Mouse (Mus musculus) heart, postnatal 0 days (tissue): ENCODE measurements at regions not wholly inside any gene's neighbourhood (a gene's known extent, or its start where the extent isn't known, plus 50 kb on each side); places are given as distances from the start of the nearest gene placed in this dataset.

Experiments used
- ATAC-seq: fragments of 200-750 bp; cut with Nextera tagmentation; 2 replicates; pipeline ENCODE4 v1.8.0; 2017; ENCODE audit warnings: low read depth, moderate number of reproducible peaks, moderate library complexity; ENCODE audit not compliant: insufficient read depth
- DNase-seq: peaks from one replicate; pipeline ENCODE4 v3.0.0-alpha.2; 2016; ENCODE audit warnings: low spot score
- H3K27ac ChIP-seq: fragments of 300-500 bp; sonication (generic); 2 replicates; pipeline ENCODE4 v1.5.1; 2014; ENCODE audit warnings: low read depth, mild to moderate bottlenecking
- H3K27me3 ChIP-seq: fragments of 300-500 bp; sonication (generic); 2 replicates; pipeline ENCODE4 v1.6.1; 2014; ENCODE audit warnings: low read length, mixed read lengths; ENCODE audit not compliant: control insufficient read depth, insufficient read depth
- H3K36me3 ChIP-seq: fragments of 300-500 bp; sonication (generic); replicated peaks from 2 replicates; pipeline ENCODE4 v1.6.1; 2014; ENCODE audit warnings: low read length, mixed read lengths; ENCODE audit not compliant: control insufficient read depth, insufficient read depth
- H3K4me1 ChIP-seq: fragments of 300-500 bp; sonication (generic); 2 replicates; pipeline ENCODE4 v1.6.1; 2014; ENCODE audit warnings: antibody characterized with exemption; ENCODE audit not compliant: control insufficient read depth, insufficient read depth
- H3K4me2 ChIP-seq: fragments of 300-500 bp; sonication (generic); 2 replicates; pipeline ENCODE4 v1.6.1; 2014; ENCODE audit warnings: low read depth, mild to moderate bottlenecking, low read length, moderate library complexity
- H3K4me3 ChIP-seq: fragments of 300-500 bp; sonication (generic); 2 replicates; pipeline ENCODE4 v1.5.1; 2014; ENCODE audit warnings: low read depth, low read length
- H3K9ac ChIP-seq: fragments of 300-500 bp; sonication (generic); replicated peaks from 2 replicates; pipeline ENCODE4 v1.6.1; 2014; ENCODE audit warnings: low read depth, low read length, mixed read lengths
- H3K9me3 ChIP-seq: fragments of 300-500 bp; sonication (generic); replicated peaks from 2 replicates; pipeline ENCODE4 v1.6.1; 2016; ENCODE audit warnings: low read length; ENCODE audit not compliant: control insufficient read depth
- CTCF ChIP-seq: IDR thresholded peaks from 2 replicates; pipeline ENCODE4 v1.5.1; 2016; ENCODE audit warnings: antibody characterized with exemption, control low read depth, low read depth
- EP300 ChIP-seq: IDR thresholded peaks from 2 replicates; pipeline ENCODE4 v1.6.1; 2016; ENCODE audit warnings: antibody characterized with exemption, low read depth
- whole genome bisulfite sequencing: fragments of 180-500 bp; shearing (Covaris S2); extraction: QIAGEN DNeasy Blood & Tissue Kit; methylation state at CpG from one replicate; pipeline ENCODE4 v1.1.7; 2014; 5-methylcytosine and 5-hydroxymethylcytosine counted together

DNA sequence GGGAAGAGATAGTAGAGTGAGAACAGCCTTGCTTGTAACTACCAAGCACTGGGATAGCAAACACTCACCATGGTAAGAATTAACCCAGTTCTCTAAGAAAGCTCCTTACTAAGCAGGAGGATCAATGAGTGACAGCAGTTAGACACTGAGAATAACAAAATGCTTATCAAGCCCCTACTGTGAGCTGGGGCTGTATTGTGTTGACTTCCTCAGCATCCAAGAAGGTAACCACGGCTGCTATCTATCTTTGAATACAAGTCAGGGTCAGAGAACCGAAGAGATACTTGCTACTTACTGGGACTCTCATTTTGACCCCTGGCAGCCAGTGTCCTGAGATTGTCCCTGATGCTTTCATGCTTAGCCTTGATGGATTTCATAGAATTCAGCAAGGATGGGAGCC, 1248.4 kb upstream of the A1bg start:
- H3K4me2 ChIP-seq, result no peak overlapping the region
- no peak overlapping the region for H3K9ac ChIP-seq
- ATAC-seq (no peak), DNase-seq (no peak)
- H3K4me3 ChIP-seq, result no peak overlapping the region
- no peaks in the 10 kb centered on the region for H3K36me3 ChIP-seq
- H3K27me3 ChIP-seq, result no peaks in the 10 kb centered on the region
- 37% methylated on average over 2 of the region's 2 CpGs for WGBS
- H3K9me3 ChIP-seq, result no peaks in the 10 kb centered on the region
- no peaks in the 10 kb centered on the region for H3K4me1 ChIP-seq
- TF ChIP-seq EP300 (no peak), CTCF (no peak)
- no peak overlapping the region for H3K27ac ChIP-seq

DNA sequence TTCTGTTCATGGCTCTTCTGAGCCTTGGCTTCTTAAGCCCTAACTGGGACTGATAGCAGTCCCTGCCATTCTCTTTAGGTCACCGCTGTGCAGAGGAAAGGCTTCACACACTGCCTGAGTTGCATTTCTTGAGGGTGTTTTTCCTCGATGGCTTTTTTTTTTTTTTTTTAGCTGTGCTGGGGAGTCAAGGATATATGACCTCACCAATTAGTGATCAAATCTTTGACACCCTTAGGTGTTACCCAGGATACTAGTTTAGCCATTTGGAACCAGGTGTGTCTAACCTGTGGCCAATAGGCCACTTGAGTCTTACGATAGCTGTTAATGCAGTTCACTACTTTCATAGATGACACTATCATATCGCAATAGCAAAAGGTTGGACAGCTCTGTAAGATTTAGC, 1247.5 kb upstream of the A1bg start:
- DNase-seq (no peak), ATAC-seq (no peak)
- WGBS, result 89% methylated on average over 4 of the region's 4 CpGs
- Histone ChIP-seq H3K4me3 (no peak overlapping the region), H3K27ac (no peak overlapping the region), H3K4me2 (no peak overlapping the region), H3K27me3 (no peaks in the 10 kb centered on the region), H3K9me3 (no peaks in the 10 kb centered on the region), H3K9ac (no peak overlapping the region), H3K4me1 (no peaks in the 10 kb centered on the region), H3K36me3 (no peaks in the 10 kb centered on the region)
- TF ChIP-seq EP300 (no peak), CTCF (no peak)

DNA sequence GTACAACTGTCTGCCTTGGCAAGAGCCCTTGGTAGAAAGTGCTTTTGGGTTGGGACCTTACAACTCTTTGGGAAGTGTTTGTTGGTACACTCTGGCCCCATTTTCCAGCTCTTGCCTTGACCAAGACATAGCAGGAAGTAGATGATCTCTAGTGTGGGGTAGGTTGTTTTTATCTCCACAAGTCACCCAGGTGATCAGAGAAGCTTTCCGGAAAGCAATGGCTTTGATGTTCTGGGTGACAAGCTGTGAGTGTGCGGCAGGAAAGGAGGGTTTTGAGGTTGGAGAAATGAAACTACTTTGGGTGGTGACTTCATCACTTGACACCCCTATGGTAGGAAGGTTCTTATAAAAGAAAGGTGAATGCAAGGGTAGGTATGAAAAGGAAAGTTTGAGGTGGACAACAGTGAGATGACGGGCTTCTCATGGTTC, 1246.8 kb upstream of the A1bg start:
- TF ChIP-seq EP300 (no peak), CTCF (no peak)
- H3K4me1 ChIP-seq, result no peaks in the 10 kb centered on the region
- no peak overlapping the region for H3K4me2 ChIP-seq
- H3K27ac ChIP-seq, result no peak overlapping the region
- DNase-seq, result no peak
- H3K9me3 ChIP-seq, result no peaks in the 10 kb centered on the region
- H3K36me3 ChIP-seq, result no peaks in the 10 kb centered on the region
- WGBS, result 87% methylated on average over 3 of the region's 3 CpGs
- H3K27me3 ChIP-seq, result no peaks in the 10 kb centered on the region
- ATAC-seq, result no peak
- H3K4me3 ChIP-seq, result no peak overlapping the region
- H3K9ac ChIP-seq, result no peak overlapping the region

DNA sequence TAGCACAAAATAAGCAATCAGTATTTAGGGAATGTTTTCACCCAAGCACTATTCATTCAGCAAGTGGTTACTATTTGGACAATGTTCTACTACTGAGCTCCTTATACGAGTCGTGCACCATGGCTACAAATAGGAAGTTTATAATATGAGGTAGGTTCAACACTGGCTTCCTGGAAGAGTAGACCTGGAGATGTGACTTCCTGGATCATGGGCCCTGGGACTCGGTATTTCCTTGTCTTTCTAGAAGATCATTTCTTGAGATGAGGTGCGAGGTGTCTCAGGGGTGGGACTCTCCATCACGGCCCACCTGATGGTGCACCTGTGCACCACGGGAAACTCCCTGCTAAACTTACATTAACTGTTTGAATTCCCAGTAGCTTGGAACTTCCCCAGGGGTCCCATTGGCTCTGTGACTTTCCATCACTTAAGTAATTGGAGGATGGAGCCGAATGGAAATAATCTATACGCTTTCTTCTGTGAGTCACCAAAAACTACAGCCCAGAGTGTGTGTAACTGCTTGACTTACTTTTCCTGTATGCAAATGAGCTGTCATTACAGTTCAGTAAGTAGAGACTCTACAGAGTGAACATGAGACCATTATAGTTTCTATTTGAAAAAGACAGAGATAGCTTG, 1246.3 kb upstream of the A1bg start:
- 88% methylated on average over 8 of the region's 8 CpGs for WGBS
- no peaks in the 10 kb centered on the region for H3K4me1 ChIP-seq
- H3K4me3 ChIP-seq, result no peak overlapping the region
- ATAC-seq (no peak), DNase-seq (no peak)
- H3K9me3 ChIP-seq, result no peaks in the 10 kb centered on the region
- H3K9ac ChIP-seq, result no peak overlapping the region
- H3K27ac ChIP-seq, result no peak overlapping the region
- H3K27me3 ChIP-seq, result no peaks in the 10 kb centered on the region
- TF ChIP-seq EP300 (no peak), CTCF (no peak)
- H3K4me2 ChIP-seq, result no peak overlapping the region
- H3K36me3 ChIP-seq, result no peaks in the 10 kb centered on the region

DNA sequence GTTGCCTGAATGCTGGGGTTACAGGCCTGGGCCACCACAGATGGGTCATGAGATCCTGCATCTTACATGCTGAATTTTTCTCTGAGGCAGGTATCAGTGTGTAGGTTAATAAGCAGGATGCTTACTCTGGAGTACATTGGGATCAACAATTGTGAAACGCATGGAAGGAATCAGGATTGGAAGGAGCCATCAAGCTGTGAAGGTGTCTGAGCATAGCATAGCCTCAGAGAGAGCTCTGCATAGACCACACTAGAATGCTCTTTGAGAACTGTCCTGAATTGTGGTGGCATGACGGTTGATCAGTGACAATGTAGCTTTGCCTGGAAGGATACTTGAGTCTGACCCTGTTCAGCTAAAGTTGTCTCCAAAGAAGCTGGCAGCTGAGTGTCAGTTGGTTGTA, 1245.7 kb upstream of the A1bg start:
- ATAC-seq (no peak), DNase-seq (no peak)
- Histone ChIP-seq H3K27ac (no peak overlapping the region), H3K27me3 (no peaks in the 10 kb centered on the region), H3K9ac (no peak overlapping the region), H3K9me3 (no peaks in the 10 kb centered on the region), H3K4me2 (no peak overlapping the region), H3K4me3 (no peak overlapping the region), H3K4me1 (no peaks in the 10 kb centered on the region), H3K36me3 (no peaks in the 10 kb centered on the region)
- 92% methylated on average over 2 of the region's 2 CpGs for WGBS
- TF ChIP-seq CTCF (no peak), EP300 (no peak)

DNA sequence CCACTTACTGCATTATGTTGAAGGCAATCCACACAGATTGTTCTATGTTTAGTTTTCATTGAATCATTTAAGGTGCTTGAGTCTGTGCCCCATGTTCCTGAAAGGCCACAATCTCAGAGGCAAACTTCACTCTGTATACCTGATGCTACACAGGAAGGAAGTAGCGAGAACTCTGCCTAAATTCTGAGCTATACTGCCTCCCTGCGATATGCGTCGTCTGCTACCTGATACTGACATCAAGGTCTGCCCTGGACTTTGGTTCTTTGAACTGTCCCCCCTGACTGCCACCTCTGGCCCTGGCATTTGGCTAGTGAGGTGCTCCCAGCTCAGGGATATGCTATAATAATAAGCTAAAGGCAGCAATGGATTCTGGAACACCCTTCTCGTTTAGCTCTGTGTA, 1244.0 kb upstream of the A1bg start:
- ATAC-seq (no peak), DNase-seq (no peak)
- Histone ChIP-seq H3K4me3 (no peak overlapping the region), H3K27ac (no peak overlapping the region), H3K36me3 (no peaks in the 10 kb centered on the region), H3K4me2 (no peak overlapping the region), H3K4me1 (peaks cover 13% of the 10 kb centered on the region), H3K9me3 (no peaks in the 10 kb centered on the region), H3K27me3 (no peaks in the 10 kb centered on the region), H3K9ac (no peak overlapping the region)
- TF ChIP-seq CTCF (no peak), EP300 (no peak)
- 84% methylated on average over 5 of the region's 5 CpGs for WGBS
